Mouse (Mus musculus): Measurements from ENCODE around the gene Cryba2.

Cryba2 gene

DNA sequence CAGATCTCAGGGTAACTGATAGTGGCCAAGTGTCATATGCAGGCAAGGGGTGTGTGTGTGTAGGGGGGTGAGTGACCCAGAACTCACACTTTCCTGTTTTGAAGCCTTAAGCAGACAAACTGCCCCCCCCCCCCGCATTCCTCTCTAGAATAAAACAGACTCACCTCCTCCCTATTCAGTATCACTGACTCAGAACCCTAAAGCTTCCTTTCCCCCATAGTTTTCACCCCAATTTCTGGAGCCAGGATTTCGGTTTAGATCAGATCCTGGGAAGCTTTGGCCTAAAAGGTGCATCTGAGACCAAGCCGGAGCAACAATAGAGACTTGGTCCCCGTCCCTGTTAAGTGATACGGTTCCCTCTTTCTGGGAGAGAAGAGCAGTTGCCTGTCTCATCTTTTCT lies 9.5 kb downstream of the Cryba2 start:
- DNase-seq, result no peak

DNA sequence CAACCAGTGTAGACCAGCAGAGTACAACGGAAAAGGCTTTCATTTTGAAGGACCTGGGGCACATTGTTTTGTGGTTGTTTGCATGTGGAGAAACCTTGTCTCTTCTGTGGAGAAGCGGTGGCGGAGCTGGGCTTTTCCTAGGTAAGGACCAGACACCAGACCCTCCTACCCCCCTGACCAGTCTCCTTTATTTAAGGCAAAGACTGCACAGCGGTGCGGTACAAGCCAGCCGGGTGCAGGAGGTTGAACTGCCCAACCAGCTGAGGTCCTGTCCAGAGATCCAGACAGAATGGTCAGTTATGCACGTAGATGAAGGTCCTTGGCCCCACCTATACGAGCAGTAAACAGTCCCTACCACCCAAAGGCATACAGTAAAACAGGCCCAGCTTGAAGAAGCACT lies 10.1 kb downstream of the Cryba2 start:
- DNase-seq, result no peak

DNA sequence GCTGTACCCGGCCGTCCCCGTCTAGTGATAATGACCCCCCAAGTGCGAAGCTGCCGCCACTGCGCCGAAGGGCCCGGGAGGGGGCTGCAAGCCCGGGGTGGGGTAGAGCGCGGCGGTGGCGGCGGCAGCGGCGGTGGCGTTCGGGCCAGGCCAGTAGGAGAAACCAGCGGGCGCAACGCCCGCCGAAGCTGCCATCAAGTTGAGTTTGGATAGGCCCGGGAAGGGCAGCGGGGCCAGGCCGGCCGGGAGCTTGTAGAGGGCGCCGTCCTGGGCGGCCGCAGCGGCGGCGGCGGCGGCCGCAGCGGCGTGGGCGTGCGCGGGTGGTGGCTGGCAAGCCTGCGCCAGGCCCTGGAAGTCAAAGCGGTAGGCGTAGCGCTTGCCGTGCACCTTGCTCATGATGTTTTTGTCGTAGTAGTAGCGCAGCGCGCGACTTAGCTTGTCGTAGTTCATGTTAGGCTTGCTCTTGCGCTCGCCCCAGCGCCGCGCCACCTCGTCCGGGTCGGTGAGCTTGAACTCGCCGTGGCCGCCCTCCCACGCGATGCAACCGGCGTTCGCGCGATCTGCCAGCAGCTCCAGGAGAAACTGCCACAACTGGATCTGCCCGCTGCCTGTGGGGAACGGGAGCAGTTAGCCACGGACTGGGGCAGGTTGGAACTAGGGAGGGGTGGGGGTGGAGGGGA lies 10.7 kb downstream of the Cryba2 start:
- DNase-seq, result no peak

DNA sequence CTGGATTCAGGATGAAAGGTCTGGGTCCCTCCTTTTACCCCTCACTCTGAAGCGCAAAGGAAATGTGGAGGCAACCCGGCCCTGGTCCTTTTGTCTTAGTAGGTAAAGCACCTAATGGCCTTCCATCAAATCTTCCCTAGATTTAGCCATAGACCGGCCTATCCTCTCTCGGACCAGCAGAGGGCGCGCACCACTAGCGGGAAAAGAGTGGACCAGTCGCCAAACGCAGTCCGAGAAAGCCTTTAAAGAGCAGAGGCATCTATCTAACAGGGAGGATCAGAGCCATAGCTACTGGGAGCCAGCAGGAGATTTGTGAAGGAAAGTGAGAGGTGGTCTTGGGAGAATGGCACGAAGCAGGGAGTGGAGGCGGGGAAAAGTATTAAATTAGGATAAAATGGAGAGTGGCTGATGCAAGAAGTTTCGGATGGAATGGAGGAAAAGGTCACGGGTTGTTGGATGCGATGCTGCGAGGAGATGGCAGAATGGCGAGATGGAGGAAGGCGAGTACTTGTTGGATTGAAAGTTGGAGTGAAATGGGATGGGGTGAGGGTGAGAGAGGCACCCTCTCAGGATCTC lies 12.1 kb downstream of the Cryba2 start:
- DNase-seq, result no peak

DNA sequence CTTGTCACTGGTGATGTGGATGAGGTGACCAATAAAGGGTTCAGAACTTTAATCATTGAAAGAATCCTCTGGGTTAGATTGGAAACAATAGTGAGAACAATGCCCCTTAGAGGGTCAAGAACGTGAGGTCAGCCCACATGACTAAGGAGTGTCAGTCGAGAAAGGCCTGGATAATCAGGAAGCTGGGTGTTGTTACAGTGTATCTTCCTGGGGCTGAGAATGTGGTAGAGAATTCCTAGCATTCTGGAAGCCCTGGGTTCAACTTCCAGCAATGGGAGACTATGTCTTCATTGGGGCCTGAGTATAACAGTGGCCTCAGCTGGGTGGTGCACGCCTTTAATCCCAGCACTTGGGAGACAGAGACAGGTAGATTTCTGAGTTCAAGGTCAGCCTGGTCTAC lies 15.7 kb downstream of the Cryba2 start:
- DNase-seq, result no peak

DNA sequence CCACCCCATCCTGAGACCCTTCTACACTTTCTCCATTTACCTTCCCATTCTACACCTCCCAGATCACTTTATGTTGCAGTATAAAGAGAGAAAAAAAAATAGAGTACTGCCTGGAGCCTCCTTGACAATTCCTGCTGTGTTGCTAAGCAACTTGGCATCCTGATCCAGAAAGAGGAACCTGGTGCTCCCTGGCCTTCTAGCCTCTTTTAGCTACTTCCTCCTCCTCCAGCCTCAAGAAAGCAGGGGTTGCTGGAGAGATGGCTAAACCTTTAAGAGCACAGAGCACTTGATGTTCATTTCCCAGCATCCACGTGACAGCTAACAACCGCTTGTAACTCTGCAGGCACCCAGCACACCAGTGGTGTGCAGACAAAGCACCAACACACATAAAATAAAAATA lies 20.7 kb downstream of the Cryba2 start:
- no peak for DNase-seq

DNA sequence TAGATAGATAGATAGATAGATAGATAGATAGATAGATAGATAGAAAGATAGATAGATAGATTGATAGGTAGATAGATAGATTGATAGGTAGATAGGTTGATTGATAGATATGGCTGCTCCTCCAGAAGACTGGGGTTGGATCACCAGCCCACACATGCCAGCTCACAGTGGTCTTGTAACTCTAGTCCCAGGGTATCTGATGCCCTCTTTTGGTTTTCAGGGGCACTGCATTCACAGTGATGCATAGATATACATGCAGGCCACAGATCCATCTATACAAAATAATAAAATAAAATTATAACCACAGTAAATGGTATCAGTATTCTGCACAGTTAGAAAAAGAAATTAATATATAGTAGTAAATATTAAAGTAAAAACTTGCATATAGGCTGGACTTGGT lies 31.2 kb downstream of the Cryba2 start:
- DNase-seq, result no peak

DNA sequence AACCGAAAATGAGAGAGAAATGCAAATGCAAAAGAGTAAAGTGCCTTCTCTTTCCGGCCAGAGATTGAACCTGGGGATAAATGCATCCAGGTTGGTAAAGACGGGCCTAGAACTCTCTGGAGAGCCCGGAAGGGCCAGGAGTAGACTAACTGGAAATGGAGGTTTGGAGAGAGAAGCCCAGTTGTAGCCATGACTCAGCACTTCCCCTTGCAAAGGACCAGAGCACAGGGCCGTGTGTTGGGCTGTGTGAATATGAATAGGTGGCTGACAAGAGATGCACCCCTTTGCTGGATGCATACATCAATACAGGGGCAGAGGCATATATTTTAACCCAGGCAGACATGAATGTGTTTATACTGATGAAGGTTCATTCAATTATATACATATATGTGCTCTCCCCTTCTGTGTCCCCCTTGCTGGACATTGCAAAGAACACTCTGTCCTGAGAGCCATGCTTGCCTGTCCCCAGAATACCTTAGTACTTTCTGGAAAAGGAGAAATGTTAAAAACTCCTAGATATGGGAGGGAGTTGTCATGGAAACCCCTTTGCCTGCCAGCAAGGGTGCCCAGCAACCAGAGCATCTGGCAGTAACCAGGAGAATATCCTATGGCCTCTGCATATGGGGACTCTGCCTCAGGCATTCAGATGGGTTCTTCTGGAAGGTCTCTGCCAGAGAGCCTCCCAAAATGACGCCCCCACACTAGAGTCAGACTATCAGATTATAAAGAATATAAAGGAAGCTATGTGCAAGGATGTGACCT lies 33.5 kb downstream of the Cryba2 start:
- no peak for DNase-seq

DNA sequence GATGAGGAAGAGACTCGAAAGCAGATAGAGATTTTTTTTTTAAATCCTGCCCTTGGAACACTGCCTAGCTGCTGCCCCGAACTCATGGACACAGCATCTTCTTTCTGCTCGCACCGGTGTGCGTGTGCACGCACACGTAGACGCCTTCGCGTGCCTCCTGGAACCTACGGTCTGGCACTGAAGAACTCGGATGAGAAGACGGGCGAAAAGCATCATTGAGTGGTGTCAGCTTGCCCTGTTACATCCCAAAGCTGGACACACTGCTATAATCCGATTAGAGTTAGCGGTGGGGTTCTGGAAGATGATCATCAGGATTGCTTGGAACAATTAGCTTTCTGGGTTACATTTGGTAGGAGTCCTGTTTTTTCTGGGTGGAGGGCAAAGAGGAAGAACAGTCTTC lies 34.1 kb downstream of the Cryba2 start:
- DNase-seq, result no peak

DNA sequence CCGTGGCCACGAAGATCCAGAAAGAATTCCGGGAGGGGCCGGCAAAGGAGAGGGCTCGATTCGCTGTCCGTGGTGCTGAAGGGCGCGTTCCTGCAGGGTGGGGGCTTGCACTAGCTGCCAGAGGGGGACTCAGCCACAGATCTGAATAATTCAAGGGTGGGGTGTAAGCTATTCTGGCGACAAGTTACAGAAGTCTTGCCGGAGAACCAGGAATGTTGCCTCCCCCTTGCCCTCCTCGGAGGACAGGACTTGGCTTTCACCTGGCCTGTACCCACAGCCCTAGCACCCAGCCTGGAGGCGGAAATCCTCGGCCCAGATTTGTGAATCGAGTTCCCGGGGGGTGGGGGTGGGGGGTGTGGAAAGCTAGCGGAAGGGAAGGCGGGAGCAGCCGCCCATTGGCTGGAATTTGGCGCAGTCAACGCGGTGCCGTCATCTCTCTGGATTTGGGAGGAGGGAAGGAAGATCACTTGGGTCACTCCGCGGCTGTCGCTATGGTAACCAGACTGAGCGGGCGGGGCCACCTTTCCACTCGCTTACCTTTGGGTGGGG lies 34.7 kb downstream of the Cryba2 start:
- peak; percentile 90 for DNase-seq

DNA sequence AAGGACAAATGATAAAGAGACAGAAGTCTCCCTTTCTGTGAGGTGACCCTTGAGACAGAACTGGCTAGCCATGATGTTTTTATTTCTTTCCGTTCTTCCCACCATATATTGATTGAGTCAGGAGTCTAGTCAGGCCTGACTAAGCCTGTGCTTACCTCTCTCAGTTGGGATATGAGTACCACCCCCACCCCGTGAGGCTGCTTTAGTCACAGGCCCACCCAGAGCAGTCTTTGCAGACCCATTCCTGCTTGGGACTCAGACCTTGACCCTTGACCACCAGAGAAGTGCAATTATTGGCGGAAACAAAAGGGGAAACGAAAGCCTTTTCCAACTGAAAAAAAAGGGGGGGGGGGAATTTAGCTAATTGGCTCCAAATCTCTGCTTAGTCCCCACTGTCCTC lies 35.3 kb downstream of the Cryba2 start:
- no peak for DNase-seq

DNA sequence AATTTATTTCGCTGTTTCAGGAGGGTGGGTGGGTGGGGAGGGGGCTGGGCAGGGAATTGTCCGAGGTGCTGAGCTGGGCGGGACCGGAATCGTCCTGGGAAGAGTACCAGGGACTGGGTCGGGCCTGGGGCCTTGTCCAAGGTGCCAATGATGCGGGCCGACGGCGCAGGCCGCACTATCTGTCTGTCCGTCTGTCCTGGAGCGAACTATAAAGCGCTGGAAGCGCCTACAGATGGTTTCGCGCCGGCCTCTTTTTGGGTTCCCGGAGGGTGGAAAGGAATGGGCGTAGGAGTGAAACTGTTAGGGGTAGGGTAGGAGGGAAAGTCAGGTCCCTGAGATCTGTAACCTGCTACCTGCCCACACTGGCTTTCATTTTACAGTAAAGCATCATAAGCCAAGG lies 35.7 kb downstream of the Cryba2 start:
- DNase-seq, result no peak

DNA sequence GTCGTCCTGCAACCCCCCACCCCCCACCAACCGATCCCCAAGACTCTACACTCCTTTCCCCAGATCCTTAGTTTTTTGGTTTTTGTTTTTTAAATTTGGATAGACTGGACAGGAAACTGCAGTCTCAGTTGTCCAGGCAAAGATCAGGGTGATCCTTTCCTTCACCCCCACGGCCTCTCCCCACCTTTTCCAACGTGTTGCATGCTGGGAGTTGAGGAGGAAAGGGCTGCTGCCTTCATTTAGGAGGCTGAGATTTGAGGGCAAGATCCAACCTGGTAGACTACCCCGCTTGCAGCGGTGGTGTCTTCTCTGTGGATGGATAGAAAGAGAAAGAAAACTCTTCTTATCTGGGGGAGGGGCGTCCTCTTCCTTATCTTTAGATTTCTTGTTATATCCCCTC lies 36.2 kb downstream of the Cryba2 start:
- no peak for DNase-seq

DNA sequence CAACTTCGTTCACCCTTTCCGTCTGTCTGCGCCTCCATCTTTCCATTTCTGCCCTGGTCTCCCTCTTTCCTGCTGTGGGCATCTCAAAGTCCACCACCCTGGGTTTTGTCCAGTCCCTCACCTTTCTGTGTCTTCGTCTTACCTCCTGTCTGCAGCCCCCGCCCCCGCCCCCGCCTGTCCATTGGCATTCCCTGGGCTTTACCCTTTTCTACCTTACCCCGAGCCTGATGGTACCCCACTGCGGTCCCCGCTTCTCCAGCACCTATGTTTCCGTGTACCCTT lies 36.6 kb downstream of the Cryba2 start:
- DNase-seq, result no peak

DNA sequence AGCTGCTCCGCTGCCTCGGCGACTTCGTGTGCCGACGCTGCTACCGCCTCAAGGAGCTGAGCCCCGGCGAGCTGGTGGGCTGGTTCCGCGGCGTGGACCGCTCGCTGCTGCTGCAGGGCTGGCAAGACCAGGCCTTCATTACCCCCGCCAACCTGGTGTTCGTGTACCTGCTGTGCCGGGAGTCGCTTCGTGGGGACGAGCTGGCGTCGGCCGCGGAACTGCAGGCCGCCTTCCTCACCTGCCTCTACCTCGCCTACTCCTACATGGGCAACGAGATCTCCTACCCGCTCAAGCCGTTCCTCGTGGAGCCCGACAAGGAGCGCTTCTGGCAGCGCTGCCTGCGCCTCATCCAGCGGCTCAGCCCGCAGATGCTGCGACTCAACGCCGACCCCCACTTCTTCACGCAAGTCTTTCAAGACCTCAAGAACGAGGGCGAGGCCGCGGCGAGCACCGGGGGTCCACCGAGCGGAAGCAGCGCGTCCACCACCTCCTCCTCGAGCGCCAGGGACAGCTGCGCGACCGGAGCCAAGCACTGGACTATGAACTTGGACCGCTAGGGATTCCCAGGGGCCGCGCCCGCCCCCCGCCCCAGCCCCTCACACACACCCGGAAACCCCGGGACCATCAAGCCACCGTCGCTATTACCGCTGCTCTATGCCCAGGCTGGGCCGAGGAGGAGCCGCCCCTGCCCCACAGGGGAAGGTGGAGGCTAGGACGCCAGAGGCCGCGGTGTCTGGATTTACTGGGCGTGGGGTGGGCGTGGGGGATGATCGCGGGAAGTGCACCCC lies 37.1 kb downstream of the Cryba2 start:
- DNase-seq, result no peak

DNA sequence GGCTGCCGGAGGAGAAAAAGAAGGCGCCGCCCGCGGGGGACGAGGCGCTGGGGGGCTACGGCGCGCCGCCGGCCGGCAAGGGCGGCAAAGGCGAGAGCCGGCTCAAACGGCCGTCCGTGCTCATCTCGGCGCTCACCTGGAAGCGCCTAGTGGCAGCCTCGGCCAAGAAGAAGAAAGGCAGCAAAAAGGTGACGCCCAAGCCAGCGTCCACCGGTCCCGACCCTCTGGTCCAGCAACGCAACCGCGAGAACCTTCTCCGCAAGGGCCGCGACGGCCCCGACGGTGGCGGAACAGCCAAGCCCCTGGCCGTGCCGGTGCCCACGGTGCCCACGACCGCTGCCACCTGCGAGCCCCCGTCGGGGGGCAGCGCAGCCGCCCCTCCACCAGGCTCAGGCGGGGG lies 37.8 kb downstream of the Cryba2 start:
- no peak for DNase-seq

DNA sequence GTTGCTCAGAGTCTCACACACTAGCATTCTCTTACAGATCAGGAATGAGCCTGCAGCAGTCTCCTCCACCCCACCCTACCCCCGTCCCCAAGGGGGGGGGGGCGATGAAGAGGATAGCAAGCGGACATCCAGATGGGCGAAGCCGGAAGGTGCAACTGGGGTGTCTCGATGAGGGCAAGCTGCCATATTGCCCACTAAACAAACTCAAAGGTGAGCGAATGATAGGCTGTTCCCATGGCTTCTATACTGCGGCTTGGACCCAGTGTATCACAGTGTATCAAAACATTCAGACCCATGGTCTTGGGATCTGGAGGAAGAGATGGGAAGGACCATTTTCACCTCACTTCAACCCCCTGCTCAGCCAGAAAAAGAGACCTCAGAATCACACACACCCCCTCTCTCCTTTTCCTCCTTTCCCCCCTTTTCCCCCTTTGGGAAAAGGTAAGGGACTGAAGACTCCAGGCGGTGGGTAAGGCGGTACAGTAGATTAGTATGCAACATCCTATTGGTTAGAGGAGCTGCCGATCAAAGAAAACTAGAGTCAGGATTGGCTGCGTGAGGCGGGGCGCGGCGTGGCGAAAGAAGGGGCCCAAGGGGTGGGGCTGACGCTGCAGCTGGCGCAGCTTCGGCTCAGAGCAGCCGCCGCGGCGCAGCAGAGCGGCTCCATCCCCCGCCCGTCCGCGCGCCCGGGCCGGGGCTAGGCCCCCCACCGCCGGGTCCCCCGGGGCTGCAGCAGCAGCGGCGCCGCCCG lies 38.5 kb downstream of the Cryba2 start, which contains the start of gene Cdk5r2:
TSS of gene Cdk5r2 (plus strand) at position 629 of the 751 bp plus-strand sequence.
- DNase-seq, result peak; percentile 94

DNA sequence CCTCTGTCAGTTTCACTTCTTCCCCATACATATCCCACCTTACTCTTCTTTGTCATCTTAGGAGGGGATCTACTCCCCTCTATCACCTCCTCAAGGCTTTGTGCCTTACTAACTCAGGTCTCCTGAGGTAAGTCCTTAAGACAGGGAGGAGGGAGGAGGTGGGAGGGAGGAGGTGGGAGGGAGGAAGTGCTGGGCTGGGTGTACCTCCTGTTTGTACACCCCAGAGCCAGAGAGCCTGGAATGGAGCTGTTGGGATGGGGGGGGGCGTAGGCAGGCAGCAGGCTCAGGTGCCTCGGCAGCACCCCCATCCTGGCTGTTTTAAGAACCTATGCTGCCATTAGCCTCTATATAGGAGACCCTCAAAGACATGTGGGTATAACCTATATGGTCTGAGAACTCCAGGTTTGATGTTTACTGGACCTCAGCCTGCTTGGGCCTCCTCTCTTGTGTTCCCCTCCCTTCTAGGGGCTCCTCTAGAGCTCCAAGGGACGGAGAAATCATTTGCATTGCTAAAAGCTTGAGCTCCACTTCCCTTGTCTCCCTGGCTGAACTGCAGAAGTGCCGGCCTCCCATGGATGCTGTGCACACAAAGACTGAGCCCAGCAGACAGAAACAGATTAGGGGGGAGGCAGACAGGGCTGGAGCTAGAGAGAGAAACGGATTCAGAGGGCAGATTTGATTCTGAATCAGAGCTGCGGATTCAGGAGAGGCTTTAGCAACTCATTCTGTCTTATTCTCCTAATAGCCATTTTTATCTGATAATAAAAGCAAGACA lies 41.8 kb downstream of the Cryba2 start:
- DNase-seq, result no peak

DNA sequence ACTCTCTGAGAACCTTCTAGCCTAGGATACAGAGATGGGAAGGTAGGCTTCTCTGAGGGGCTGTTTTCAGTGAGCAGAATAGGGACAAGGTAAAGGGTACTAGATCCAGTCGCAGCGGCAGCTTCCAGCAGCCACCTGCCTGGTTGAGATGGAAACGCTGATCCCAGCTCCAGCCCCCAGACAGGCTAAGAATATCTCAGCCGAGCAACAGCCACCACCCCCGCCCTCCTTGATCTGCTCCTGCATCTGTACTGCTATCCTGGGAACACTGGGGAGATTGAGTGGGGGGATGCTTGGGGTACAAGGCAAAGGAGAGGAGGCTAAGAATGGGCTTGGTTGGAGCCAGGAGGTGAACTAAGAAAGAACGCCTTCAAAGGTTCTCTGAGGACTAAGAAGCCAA lies 42.7 kb downstream of the Cryba2 start:
- DNase-seq, result peak; percentile 80

DNA sequence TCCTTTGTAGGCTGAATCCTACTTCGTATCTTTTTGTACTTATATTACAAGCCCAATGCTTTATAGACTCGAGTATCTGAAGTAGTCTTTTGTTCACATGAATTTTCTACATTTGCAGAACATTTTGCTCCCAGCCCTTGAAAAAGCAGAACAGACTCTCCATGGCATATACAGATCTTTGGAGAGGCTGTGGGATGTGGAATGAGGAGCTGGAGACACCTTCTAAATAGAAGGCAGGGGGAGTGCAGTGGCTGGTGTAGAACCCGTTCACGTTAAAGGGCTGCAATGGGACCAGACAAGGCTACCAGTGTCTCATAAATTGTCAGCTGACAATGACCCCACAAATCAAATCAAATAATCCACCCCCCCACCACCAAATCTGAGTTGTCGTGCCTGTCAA lies 44.0 kb downstream of the Cryba2 start:
- DNase-seq, result no peak

DNA sequence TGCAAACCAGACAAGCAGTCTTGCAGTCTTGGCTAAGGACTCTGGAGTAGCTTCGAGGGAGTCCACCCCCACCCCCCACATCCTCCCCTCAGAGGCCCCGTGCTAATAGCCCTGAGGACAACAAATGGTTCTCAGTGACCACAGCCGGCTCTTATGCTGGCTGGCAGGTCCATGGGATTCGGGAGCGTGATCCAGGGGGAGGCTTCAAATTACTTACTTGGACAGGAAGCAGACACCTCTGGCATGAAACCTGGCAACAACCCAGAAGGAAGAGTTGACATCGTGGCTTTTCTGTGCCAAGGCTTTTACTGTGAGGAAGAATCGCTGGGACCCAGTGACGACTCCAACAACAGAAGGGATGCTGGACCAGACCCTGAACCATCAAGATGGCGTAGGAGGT lies 46.6 kb downstream of the Cryba2 start:
- DNase-seq, result no peak

DNA sequence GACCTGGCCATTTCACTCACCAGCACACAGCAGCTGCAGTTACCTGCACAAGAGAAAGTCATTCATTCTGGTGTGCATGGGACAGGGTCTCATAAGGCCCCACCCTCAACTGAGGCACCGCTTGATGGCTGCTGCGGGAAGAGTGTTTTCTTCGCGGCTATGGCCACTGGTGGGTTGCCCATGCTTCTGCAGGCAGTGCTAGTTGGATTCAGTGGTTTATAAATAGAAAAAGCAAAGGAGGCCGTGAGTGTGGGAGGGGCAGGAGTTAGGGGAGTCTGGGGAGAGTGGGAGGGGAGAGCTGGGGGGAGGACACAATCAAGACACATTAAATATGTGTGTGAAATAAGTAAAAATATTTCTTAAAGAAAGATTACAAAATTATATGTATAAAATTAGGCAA lies 49.9 kb downstream of the Cryba2 start:
- no peak for DNase-seq
